12 mouse cellular contexts compared by ENCODE assay signal in genomic region chr7:91934881-91935597, GRCm38 (mm10).
DNase-seq lines count a peak whose midpoint lies in the region; ATAC-seq lines count a peak whose summit lies in the region.
"Had no signal": no experiment of that assay in that cellular context is flagged by ENCODE, and none has a peak within 500 bp of the region (broad histone marks: within the 10 kb centered on the region; RNA-seq: fewer than 3 reads in every experiment).

No protein-coding gene starts in this region.

- no peak overlapping the region for H3K27ac ChIP-seq in forebrain, embryonic 13.5 days
- H3K27ac ChIP-seq in forebrain, embryonic 12.5 days = no peak overlapping the region
- H3K27ac ChIP-seq in midbrain, embryonic 12.5 days (replicated peaks) = no peak overlapping the region
- H3K27ac ChIP-seq: liver, embryonic 15.5 days had no signal

- no peak overlapping the region for H3K9ac ChIP-seq in forebrain, embryonic 13.5 days
- no peak overlapping the region for H3K9ac ChIP-seq in forebrain, embryonic 12.5 days
- H3K9ac ChIP-seq in midbrain, embryonic 12.5 days (replicated peaks) = no peak overlapping the region
- H3K9ac ChIP-seq: liver, embryonic 15.5 days had no signal

- DNase-seq in c-Kit-positive CD71-positive TER-119-positive erythroid progenitor cells, embryonic 14.5 days (ENCODE audit: low spot score) = peak; percentile 1
- DNase-seq in layer of hippocampus, adult 18-20 months (ENCODE audit: low spot score in 2 of 2) = peak; percentile 77 to 90
- DNase-seq in heart, postnatal 14 days = no peak
- no peak for DNase-seq in spleen, postnatal 10 days (ENCODE audit: low spot score in 2 of 2)
- DNase-seq: cerebellum, adult 9-10 months; kidney, postnatal 4 days had no signal

- H3K9me3 ChIP-seq in forebrain, embryonic 13.5 days (replicated peaks) = no peaks in the 10 kb centered on the region
- H3K9me3 ChIP-seq in forebrain, embryonic 12.5 days = no peaks in the 10 kb centered on the region
- H3K9me3 ChIP-seq in midbrain, embryonic 12.5 days = no peaks in the 10 kb centered on the region
- H3K9me3 ChIP-seq: liver, embryonic 15.5 days had no signal

- peak; percentile 77 for ATAC-seq in forebrain, embryonic 13.5 days
- no peak for ATAC-seq in forebrain, embryonic 12.5 days (ENCODE audit: low FRiP score)
- peak; percentile 57 for ATAC-seq in midbrain, embryonic 12.5 days (ENCODE audit: low FRiP score, low read depth)
- ATAC-seq in monocyte, adult 5-6 weeks (replicated peaks; ENCODE audit: insufficient number of reproducible peaks, low FRiP score, low TSS enrichment, poor library complexity, severe bottlenecking) = no peak
- ATAC-seq: inflammation-experienced regulatory T-cells, adult 6 months had no signal

- no peaks in the 10 kb centered on the region for H3K27me3 ChIP-seq in forebrain, embryonic 13.5 days
- no peaks in the 10 kb centered on the region for H3K27me3 ChIP-seq in forebrain, embryonic 12.5 days
- H3K27me3 ChIP-seq in midbrain, embryonic 12.5 days = no peaks in the 10 kb centered on the region
- H3K27me3 ChIP-seq: liver, embryonic 15.5 days had no signal

- H3K4me3 ChIP-seq in forebrain, embryonic 13.5 days = no peak overlapping the region
- no peak overlapping the region for H3K4me3 ChIP-seq in forebrain, embryonic 12.5 days (replicated peaks)
- H3K4me3 ChIP-seq in midbrain, embryonic 12.5 days = no peak overlapping the region
- H3K4me3 ChIP-seq: liver, embryonic 15.5 days had no signal

- no peaks in the 10 kb centered on the region for H3K4me1 ChIP-seq in forebrain, embryonic 13.5 days
- 0 out of 2 replicates have a peak, but pooled peaks cover 5% of the 10 kb centered on the region for H3K4me1 ChIP-seq in forebrain, embryonic 12.5 days
- H3K4me1 ChIP-seq in midbrain, embryonic 12.5 days = no peaks in the 10 kb centered on the region
- H3K4me1 ChIP-seq: liver, embryonic 15.5 days had no signal

- no peak overlapping the region for H3K4me2 ChIP-seq in forebrain, embryonic 13.5 days
- H3K4me2 ChIP-seq in forebrain, embryonic 12.5 days = no peak overlapping the region
- H3K4me2 ChIP-seq in midbrain, embryonic 12.5 days (replicated peaks) = no peak overlapping the region
- H3K4me2 ChIP-seq: liver, embryonic 15.5 days had no signal

- intact Hi-C loops in heart, postnatal 14 days (cut with DNase I) = no loop called here

- H3K36me3 ChIP-seq in forebrain, embryonic 13.5 days (ENCODE audit: poor library complexity, severe bottlenecking) = no peaks in the 10 kb centered on the region
- H3K36me3 ChIP-seq in forebrain, embryonic 12.5 days (replicated peaks) = no peaks in the 10 kb centered on the region
- no peaks in the 10 kb centered on the region for H3K36me3 ChIP-seq in midbrain, embryonic 12.5 days
- H3K36me3 ChIP-seq: liver, embryonic 15.5 days had no signal

- 72% methylated on average over 12 of the region's 12 CpGs for WGBS in forebrain, embryonic 13.5 days
- WGBS in forebrain, embryonic 12.5 days = 74% methylated on average over 12 of the region's 12 CpGs
- 67% methylated on average over 12 of the region's 12 CpGs for WGBS in midbrain, embryonic 12.5 days

Comparison
In these comparisons a context has a peak if more than half of its experiments do, and no peak if none do; other contexts are left out.
1. ATAC-seq: peak in forebrain, embryonic 13.5 days (single experiment) and midbrain, embryonic 12.5 days (single experiment); none in forebrain, embryonic 12.5 days (single experiment) and monocyte, adult 5-6 weeks (single experiment).
2. DNase-seq: peak in c-Kit-positive CD71-positive TER-119-positive erythroid progenitor cells, embryonic 14.5 days (single experiment) and layer of hippocampus, adult 18-20 months (2 of 2); none in heart, postnatal 14 days (0 of 2) and spleen, postnatal 10 days (0 of 2).